Mouse (Mus musculus): ENCODE measurements around the gene Fry. TPM values are rescaled to one million over a fixed set of nuclear protein-coding genes. Genes with fewer than 3 reads are reported as not detected.

The Fry gene
- polyA plus RNA-seq, 1 experiment: 28.4 TPM

DNA sequence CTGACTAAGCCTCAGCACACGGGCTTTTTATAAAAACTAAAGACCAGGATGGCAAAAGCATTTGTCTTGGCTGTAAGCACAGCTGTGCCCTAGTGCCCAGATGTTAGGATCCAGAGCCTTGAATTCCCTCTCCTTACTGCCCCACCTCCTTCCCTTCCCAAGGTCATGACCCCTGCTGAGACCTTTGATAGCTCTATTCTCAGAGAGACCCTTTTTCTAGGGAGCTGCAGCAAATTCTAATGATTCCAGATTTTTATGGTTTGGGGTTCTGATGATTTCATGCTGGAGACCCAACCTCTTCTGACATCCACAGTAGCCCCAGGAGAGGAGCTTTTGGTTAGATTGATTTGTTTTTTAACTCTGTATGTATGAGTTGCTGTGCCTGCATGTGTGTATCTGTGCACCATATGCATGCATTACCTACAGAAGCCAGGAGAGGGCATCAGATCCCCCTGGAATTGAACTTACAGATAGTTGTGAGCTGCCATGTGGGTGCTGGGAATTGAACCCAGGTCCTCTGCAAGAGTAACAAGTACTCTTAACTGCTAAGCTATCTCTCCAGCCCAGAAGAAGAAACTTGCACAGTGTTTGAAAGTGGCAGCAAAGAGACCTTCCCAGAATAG lies 333.7 kb downstream of the Fry start:
- Histone ChIP-seq H3K27me3 (ENCODE audit: control insufficient read depth, insufficient read depth, low read length, poor library complexity, severe bottlenecking) (no peaks in the 10 kb centered on the region), H3K9me3 (replicated peaks; ENCODE audit: control insufficient read depth, insufficient read depth, low read length, poor library complexity, severe bottlenecking) (no peaks in the 10 kb centered on the region), H3K9ac (ENCODE audit: low read depth, poor library complexity, severe bottlenecking) (no peak overlapping the region), H3K4me3 (ENCODE audit: low read depth, low read length) (no peak overlapping the region), H3K27ac (ENCODE audit: insufficient read depth, low read length) (no peak overlapping the region), H3K4me1 (ENCODE audit: control insufficient read depth, insufficient read depth, low read length) (no peaks in the 10 kb centered on the region), H3K36me3 (ENCODE audit: control insufficient read depth, insufficient read depth, low read length, poor library complexity, severe bottlenecking) (no peaks in the 10 kb centered on the region)
- TF ChIP-seq POLR2A (IDR thresholded peaks at IDR 0.05; ENCODE audit: insufficient read depth, low read length): no peak
- TF ChIP-seq EP300 (IDR thresholded peaks at IDR 0.05; ENCODE audit: insufficient read depth, low read depth, low read length): no peak
- TF ChIP-seq CTCF (IDR thresholded peaks at IDR 0.05; ENCODE audit: low read depth, low read length): no peak

DNA sequence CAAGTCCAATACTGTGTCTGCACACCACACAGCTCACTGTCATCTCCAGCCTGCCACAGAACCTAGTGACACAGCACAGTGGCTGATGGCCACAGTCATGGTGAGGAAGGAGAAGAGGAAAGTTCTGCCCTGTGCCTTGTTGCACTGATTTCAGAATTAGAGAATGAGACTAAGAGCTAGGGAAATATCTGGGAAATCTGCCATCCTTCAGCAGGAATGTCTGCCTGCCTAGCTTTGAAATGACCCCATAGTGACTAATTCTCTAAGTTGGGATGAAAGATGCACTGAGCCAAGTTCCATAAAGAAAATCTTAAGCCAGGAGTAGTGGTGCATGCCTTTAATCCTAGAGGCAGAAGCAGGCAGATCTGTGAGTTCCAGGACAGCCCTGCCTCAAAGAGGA lies 334.2 kb downstream of the Fry start:
- H3K36me3 ChIP-seq (ENCODE audit: control insufficient read depth, insufficient read depth, low read length, poor library complexity, severe bottlenecking): no peaks in the 10 kb centered on the region

DNA sequence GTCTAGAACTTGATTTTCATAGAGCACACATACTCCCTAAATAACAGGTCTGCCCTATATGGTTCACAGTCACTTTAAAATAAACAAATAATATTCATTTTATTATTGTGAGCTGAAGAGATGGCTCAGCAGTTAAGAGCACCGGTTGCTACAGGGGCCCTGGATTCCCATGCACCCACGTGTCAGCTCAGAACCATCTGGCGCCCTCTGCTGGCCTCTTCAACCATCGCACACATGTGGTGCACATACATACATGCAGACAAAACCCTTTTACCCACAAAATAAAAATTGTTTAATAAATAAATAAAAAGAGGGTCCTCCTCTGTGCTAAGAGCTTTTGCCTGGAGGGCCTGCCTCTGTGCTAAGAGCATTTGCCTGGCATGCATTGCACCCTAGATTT lies 335.0 kb downstream of the Fry start:
- Histone ChIP-seq H3K36me3 (ENCODE audit: control insufficient read depth, insufficient read depth, low read length, poor library complexity, severe bottlenecking) (no peaks in the 10 kb centered on the region), H3K4me3 (ENCODE audit: low read depth, low read length) (no peak overlapping the region), H3K4me1 (ENCODE audit: control insufficient read depth, insufficient read depth, low read length) (peaks cover 3% of the 10 kb centered on the region), H3K9me3 (replicated peaks; ENCODE audit: control insufficient read depth, insufficient read depth, low read length, poor library complexity, severe bottlenecking) (no peaks in the 10 kb centered on the region), H3K9ac (ENCODE audit: low read depth, poor library complexity, severe bottlenecking) (no peak overlapping the region), H3K27ac (ENCODE audit: insufficient read depth, low read length) (no peak overlapping the region), H3K27me3 (ENCODE audit: control insufficient read depth, insufficient read depth, low read length, poor library complexity, severe bottlenecking) (no peaks in the 10 kb centered on the region)
- TF ChIP-seq CTCF (IDR thresholded peaks at IDR 0.05; ENCODE audit: low read depth, low read length): no peak
- TF ChIP-seq EP300 (IDR thresholded peaks at IDR 0.05; ENCODE audit: insufficient read depth, low read depth, low read length): no peak
- no peak for TF ChIP-seq POLR2A (IDR thresholded peaks at IDR 0.05; ENCODE audit: insufficient read depth, low read length)

More for the DNA sequence above, 334.2 kb downstream of the Fry start:
- no peak overlapping the region for H3K9ac ChIP-seq (ENCODE audit: low read depth, poor library complexity, severe bottlenecking)
- peaks cover 2% of the 10 kb centered on the region for H3K4me1 ChIP-seq (ENCODE audit: control insufficient read depth, insufficient read depth, low read length)
- TF ChIP-seq POLR2A (IDR thresholded peaks at IDR 0.05; ENCODE audit: insufficient read depth, low read length) (no peak), CTCF (IDR thresholded peaks at IDR 0.05; ENCODE audit: low read depth, low read length) (no peak), EP300 (IDR thresholded peaks at IDR 0.05; ENCODE audit: insufficient read depth, low read depth, low read length) (no peak)
- H3K4me3 ChIP-seq (ENCODE audit: low read depth, low read length): no peak overlapping the region
- H3K27ac ChIP-seq (ENCODE audit: insufficient read depth, low read length): no peak overlapping the region
- H3K9me3 ChIP-seq (replicated peaks; ENCODE audit: control insufficient read depth, insufficient read depth, low read length, poor library complexity, severe bottlenecking): no peaks in the 10 kb centered on the region
- H3K27me3 ChIP-seq (ENCODE audit: control insufficient read depth, insufficient read depth, low read length, poor library complexity, severe bottlenecking): no peaks in the 10 kb centered on the region

DNA sequence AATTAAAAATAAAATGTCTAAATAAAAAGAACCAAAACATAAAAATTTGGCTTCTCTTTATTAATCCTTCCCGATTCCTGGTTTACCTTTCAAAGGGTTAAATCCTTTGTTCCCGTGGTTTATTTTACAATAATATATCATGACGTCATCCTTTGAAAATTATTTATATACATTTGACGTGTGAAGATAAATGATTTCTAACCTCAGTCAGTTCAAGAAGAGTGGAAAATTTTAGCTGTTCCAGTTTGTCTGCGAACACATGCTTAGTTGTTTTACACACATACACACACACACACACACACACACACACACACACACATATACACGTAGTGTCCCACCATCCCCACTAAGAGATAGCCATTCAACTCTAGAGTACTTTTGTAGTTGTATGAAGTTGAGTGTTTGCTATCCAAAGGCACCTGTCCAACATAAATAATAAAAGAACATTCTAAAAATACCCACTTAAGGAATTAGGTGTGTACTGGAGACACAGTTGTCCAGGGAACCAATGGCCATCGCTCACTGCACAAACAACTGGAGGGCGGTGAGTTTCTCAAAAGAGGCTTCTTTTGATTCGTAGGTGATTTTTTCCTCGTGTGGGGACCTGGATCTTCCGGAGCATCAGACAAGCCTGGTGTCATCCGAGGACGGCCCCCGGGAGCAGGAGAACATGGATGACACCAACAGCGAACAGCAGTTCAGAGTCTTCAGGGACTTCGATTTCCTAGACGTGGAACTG lies 338.9 kb downstream of the Fry start:
- Histone ChIP-seq H3K27ac (ENCODE audit: insufficient read depth, low read length) (no peak overlapping the region), H3K4me3 (ENCODE audit: low read depth, low read length) (no peak overlapping the region), H3K4me1 (ENCODE audit: control insufficient read depth, insufficient read depth, low read length) (peaks cover 3% of the 10 kb centered on the region), H3K9ac (ENCODE audit: low read depth, poor library complexity, severe bottlenecking) (no peak overlapping the region), H3K36me3 (ENCODE audit: control insufficient read depth, insufficient read depth, low read length, poor library complexity, severe bottlenecking) (no peaks in the 10 kb centered on the region), H3K27me3 (ENCODE audit: control insufficient read depth, insufficient read depth, low read length, poor library complexity, severe bottlenecking) (no peaks in the 10 kb centered on the region), H3K9me3 (replicated peaks; ENCODE audit: control insufficient read depth, insufficient read depth, low read length, poor library complexity, severe bottlenecking) (no peaks in the 10 kb centered on the region)
- TF ChIP-seq EP300 (IDR thresholded peaks at IDR 0.05; ENCODE audit: insufficient read depth, low read depth, low read length) (no peak), CTCF (IDR thresholded peaks at IDR 0.05; ENCODE audit: low read depth, low read length) (no peak), POLR2A (IDR thresholded peaks at IDR 0.05; ENCODE audit: insufficient read depth, low read length) (no peak)

DNA sequence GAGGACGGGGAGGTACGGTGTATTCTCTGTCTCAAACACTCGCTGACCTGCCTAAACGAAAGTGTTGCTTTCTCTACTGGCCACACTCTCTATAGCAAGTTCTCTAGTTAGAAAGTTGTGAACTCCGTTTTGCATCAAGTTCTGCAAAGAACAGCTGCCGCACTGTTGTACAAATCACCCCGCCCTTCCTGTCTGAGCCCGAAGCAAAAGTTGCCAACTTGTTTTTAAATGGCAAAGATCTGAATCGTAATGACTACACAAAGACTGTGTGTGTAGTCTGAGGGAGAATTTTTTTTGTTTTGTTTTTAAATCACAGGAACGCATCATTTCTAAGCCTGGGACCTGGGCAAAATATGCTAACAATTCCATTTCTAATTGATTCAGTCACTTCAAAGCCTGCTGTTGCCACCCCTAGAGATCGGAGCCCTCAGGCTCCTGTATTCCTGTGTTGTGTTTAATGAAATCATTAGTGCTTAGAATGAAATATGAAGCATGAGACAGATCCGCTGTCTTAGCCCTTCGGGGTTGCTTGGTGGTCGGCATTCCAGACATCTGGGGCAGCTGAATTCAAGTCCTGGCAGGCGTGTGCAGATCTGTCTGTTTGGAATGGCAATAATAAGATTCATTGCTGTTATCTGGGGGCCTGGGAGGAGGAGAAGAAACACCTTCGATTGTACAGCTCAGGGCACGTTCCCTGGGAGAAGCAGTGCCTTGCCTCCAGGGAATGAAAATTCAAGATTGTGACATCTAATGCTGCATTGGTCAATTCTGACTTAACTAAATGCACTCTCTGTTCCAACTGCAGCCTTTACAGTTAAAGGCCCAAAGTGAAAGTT lies 339.7 kb downstream of the Fry start:
- no peaks in the 10 kb centered on the region for H3K27me3 ChIP-seq (ENCODE audit: control insufficient read depth, insufficient read depth, low read length, poor library complexity, severe bottlenecking)
- H3K4me1 ChIP-seq (ENCODE audit: control insufficient read depth, insufficient read depth, low read length): peaks cover 3% of the 10 kb centered on the region
- no peak overlapping the region for H3K9ac ChIP-seq (ENCODE audit: low read depth, poor library complexity, severe bottlenecking)
- no peak for TF ChIP-seq CTCF (IDR thresholded peaks at IDR 0.05; ENCODE audit: low read depth, low read length)
- no peak for TF ChIP-seq POLR2A (IDR thresholded peaks at IDR 0.05; ENCODE audit: insufficient read depth, low read length)
- TF ChIP-seq EP300 (IDR thresholded peaks at IDR 0.05; ENCODE audit: insufficient read depth, low read depth, low read length): no peak
- H3K27ac ChIP-seq (ENCODE audit: insufficient read depth, low read length): no peak overlapping the region
- H3K9me3 ChIP-seq (replicated peaks; ENCODE audit: control insufficient read depth, insufficient read depth, low read length, poor library complexity, severe bottlenecking): no peaks in the 10 kb centered on the region
- no peaks in the 10 kb centered on the region for H3K36me3 ChIP-seq (ENCODE audit: control insufficient read depth, insufficient read depth, low read length, poor library complexity, severe bottlenecking)
- H3K4me3 ChIP-seq (ENCODE audit: low read depth, low read length): no peak overlapping the region
